Mouse (Mus musculus): ENCODE results near the gene Fhit.
A peak's percentile ranks its signal among the peaks of the same experiment; 100 is the strongest.

Gene Fhit

DNA sequence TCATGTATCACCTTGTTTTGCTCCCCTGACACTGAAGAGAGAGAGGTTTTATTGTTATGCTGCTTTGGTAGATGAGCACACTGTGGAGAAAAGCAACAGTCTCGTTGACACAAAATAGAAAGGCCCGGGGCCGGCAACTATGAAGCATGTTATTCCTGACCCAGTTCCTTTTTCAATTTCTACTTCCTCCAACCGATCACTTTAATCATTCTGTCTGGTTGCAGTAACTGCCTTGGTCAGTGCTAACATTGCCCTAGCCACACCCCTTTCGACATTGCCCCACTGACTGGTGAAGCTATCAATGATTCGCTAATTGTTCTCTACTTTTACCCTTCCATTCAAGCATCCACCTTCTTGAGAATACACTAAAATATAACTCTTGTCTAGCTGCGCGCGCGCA, 1028.0 kb downstream of the Fhit start:
- no peak for DNase-seq (ENCODE audit: low read depth, low spot score)

GRCm38 (mm10) chr14:10129675-10130074, 1032.2 kb downstream of the Fhit start:
- DNase-seq (ENCODE audit: low read depth, low spot score): no peak

- DNase-seq (ENCODE audit: low read depth, low spot score): no peak
Measured at GRCm38 (mm10) chr14:10129088-10129487, 1032.7 kb downstream of the Fhit start.

DNA sequence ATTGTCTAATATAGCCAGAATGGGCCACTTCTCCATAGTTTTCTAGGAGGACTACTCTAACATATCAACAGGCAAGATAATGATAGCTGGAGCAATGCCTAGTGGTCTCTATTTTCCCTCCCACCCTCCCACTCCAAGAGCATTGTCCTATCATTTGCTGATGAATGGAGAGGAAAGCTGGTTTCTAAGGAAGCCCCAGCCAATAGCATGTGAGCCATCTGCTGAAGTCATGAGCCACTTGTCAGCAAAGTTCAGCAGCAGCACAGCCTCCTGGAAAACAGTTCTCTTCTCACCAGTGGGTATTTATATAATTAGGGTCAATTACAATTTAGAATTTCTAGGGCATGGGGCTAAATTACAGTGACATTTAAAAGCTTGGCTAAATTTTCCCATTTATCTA, 1035.3 kb downstream of the Fhit start:
- DNase-seq (ENCODE audit: low read depth, low spot score): no peak

GRCm38 (mm10) chr14:10122176-10122575, 1039.7 kb downstream of the Fhit start:
- DNase-seq (ENCODE audit: low read depth, low spot score): no peak

DNA sequence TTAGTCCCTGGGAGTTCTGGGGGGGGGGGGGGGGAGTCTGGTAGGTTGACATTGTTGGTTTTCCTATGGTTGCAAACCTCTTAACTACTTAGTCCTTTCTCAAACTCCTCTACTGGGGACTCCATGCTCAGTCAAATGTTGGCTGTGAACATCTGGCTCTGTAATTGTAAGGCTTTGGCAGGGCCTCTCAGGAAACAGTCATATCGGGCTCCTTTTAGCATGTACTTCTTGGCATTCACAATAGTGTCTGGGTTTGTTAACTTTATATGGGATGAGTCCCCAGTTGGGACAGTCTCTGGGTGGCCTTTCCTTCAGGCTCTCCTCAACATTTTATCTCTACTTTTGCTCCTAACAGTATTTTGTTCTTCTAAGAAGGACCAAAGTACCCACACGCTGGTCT, 1065.6 kb downstream of the Fhit start:
- DNase-seq (ENCODE audit: low read depth, low spot score): no peak

DNA sequence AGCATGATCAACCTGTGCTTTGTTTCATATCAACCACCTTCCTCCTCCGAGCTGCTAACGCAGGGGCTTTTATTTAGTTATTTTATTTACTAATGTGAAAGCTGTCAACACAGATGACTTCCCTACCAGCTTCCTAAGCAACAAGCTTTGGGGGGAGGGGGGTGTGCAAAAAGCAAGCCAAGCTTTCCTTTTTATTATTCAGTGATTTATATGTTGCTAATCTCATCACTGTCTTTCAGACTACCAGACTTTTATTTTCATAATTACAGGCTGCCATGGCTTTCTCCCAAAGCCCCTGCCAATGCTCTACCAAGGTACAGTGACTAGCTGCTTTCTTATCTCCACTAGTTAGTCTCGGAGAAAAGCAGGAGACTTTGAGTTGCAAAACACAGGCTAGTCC, 1082.8 kb downstream of the Fhit start:
- DNase-seq (ENCODE audit: low read depth, low spot score): no peak

- no peak for DNase-seq (ENCODE audit: low read depth, low spot score)
Measured at GRCm38 (mm10) chr14:10049947-10050346, 1111.9 kb downstream of the Fhit start.

- peak; percentile 55 for DNase-seq (ENCODE audit: low read depth, low spot score)
Measured at GRCm38 (mm10) chr14:10047123-10047783, 1114.6 kb downstream of the Fhit start.

GRCm38 (mm10) chr14:10046336-10047122, 1115.3 kb downstream of the Fhit start:
- DNase-seq (ENCODE audit: low read depth, low spot score): no peak

DNA sequence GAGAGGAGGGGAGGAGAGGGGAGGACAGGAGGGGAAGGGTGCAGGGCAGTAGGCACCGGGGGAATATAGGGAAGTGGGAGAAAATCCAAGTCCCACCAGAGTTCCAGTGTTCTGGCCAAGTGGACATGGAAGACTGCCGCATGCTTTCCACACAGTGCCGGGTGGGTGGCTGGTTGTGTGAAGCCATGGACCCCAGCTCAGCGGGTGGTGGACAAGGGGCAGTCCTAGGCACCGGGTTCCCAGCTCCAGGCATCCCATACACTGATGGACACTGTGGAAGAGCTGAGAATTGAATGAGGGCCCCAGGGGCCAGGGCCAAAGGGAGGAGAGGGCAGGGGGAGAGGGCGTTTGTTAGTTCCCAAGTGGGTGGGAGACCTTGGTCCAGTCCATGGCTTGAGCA, 1123.8 kb downstream of the Fhit start:
- DNase-seq (ENCODE audit: low read depth, low spot score): no peak

GRCm38 (mm10) chr14:10036685-10037215, 1125.1 kb downstream of the Fhit start:
- peak; percentile 70 for DNase-seq (ENCODE audit: low read depth, low spot score)

- no peak for DNase-seq (ENCODE audit: low read depth, low spot score)
Measured at GRCm38 (mm10) chr14:10035682-10036081, 1126.2 kb downstream of the Fhit start.

DNA sequence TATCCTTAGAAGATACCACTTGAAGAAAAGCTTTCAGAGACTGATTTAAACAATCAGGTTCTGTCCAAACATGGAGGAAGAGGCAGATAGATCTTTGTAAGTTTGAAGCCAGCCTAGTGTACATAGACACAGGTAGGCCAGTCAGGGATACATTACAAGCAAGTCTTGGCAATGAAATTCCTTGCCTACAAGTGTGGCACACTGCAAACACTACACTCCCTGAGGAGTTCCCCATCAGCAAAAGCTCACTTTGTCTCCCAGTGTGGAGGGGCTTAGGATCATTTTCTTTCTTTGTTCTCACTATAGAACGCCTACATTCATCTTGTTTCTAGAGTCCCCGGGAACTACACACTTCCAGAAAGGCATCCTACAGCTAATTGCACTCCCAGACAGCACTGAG, 1126.6 kb downstream of the Fhit start:
- DNase-seq (ENCODE audit: low read depth, low spot score): no peak

DNA sequence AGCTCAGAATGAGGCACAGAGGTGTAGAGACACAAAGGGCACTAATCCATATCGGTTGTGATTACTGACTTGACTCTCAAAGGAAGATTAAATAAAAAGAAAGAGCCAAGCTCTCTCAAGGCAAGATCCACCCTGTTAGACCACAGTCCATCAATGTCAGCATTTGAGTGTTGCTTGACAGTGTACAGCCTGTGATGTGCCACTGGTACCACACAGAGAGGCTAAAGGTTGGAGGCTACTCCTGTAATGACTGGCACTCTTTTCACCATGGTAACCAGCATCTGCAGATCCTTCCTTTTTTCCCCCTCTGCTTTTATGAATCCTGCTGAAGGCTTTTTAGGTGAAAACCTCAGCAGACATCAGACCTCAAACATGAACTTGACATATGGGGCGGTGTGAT, 1138.5 kb downstream of the Fhit start:
- no peak for DNase-seq (ENCODE audit: low read depth, low spot score)

GRCm38 (mm10) chr14:10022304-10022703, 1139.5 kb downstream of the Fhit start:
- DNase-seq (ENCODE audit: low read depth, low spot score): no peak

- DNase-seq (ENCODE audit: low read depth, low spot score): no peak
Measured at GRCm38 (mm10) chr14:10020400-10021140, 1141.3 kb downstream of the Fhit start.

DNA sequence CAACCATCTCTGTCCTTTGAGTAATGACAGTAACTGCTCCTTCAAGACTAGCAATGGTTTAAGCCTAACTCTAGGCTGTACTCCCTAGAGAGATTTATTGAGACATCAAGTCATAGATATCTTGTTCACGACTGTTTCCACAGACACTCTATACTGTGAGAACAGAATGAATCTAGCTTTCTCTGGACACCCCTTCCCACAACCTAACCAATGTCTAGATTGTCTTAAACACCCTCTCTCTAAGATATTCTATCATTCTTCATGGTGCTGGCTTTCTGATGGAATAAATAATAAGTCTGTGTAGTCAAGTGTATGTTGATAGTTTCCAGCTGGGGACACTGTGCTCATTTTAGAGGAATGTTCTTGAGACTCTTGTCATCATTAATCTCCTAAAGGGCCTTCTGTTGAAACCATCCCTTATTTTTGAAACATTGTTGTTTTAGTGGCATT, 1148.0 kb downstream of the Fhit start:
- no peak for DNase-seq (ENCODE audit: low read depth, low spot score)

- DNase-seq (ENCODE audit: low read depth, low spot score): no peak
Measured at GRCm38 (mm10) chr14:10013003-10013816, 1148.6 kb downstream of the Fhit start.

DNA sequence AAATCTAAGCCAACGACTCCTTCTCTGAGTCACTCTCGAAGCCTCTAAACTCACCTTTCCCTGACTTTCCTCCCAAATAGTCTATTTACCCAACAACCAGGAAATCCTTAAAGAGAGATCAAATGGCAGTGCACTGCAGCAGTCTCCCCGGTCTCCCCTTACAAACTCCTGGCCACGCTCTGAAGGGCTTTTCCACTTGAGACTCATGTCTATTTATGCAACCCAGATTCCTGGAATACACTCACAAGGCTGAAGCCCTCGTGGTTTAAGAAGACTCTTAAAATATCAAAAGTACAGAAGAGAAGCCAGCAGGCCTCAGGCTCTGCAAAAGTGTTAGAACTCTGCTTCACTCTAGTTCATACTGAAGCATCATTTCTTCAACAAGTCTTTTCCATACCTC, 1155.6 kb downstream of the Fhit start:
- DNase-seq (ENCODE audit: low read depth, low spot score): no peak

GRCm38 (mm10) chr14:10003847-10004246, 1158.0 kb downstream of the Fhit start:
- no peak for DNase-seq (ENCODE audit: low read depth, low spot score)
